Mouse (Mus musculus) layer of hippocampus, adult 9-10 months (tissue): ENCODE results near the gene Pmel.
A peak's percentile ranks its signal among the peaks of the same experiment; 100 is the strongest.
"Not testable (repeated sequence)": the region's sequence is repeated elsewhere in the genome, so short reads cannot be mapped to it uniquely, and the experiment has no call there.

Experiments
- DNase-seq: peaks from one replicate; pipeline ENCODE4 v3.0.0; 2022; ENCODE audit warnings: low spot score

Pmel gene

DNA sequence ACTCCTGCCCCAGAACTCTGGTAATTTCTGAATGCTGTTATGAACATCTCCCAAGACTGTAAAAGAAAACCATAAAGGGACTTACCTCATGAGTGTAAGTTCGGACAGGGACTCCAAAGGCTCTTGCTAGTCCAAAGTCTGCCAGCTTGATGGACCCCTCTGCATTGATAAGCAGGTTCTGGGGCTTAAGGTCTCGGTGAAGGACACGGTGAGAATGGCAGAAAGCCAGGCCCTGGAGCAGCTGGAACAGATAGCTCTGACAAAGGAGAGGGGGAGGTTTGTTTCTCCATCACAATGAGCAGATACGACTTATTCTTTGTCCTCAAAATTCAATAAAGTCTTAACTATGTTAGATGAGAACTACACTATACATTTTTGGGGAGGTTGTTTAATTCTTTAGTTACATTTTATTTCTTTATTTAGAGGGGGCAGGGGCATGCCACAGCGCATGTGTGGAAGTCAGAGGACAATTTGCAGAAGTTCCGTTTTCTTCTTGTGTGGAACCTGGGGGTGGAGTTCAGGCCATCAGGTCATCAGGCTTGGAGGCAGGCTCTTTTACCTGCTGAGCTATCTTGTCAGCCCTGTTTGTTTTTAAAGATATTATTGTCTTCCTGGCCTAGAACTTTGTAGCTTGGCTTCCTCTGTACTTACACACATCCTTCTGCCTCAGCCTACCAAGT lies 1.5 kb upstream of the Pmel start:
- DNase-seq: no peak

DNA sequence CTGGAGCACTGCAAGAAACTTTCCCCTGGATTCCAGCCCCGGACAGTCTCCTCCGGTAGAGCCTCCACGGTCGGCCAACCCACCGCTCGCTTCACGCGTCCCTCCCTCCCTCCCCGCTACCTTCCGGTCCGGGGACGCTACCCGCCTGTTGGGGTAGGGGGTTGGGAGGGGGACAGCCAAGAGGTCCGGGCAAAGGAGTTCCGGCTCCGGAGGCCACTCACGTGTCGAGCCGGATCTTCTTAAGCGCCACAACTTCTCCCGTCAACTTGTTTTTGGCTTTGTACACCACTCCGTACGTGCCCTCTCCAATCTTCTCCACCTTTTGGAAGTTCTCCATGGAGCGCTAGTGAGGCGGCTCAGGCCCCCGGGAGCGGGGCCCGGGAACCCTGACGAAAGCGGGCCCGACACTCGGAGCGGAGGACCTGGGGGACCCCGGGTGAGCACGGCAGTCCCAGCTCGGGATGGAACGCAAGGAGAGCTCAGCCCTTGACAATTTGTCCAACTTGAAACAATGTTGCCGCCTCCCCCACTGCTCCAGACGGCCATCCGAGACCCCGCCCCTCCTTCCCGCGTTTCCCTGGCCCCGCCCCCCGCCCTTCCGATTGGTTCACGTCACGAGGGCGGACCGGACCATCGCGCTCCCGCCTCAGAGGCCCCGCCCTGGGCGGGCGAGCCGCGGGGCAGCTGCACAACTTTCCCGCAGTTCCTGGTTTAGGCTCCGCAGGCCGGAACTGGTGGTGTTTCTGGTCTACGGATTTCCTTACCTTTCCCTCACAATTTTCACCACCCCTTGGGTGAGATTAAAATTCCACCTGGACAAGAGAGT lies 709 bp downstream of the Pmel start, which contains the start of gene Cdk2:
TSS of gene Cdk2 (minus strand) at position 541 of the 826 bp plus-strand sequence.
- peak; percentile 54 for DNase-seq

DNA sequence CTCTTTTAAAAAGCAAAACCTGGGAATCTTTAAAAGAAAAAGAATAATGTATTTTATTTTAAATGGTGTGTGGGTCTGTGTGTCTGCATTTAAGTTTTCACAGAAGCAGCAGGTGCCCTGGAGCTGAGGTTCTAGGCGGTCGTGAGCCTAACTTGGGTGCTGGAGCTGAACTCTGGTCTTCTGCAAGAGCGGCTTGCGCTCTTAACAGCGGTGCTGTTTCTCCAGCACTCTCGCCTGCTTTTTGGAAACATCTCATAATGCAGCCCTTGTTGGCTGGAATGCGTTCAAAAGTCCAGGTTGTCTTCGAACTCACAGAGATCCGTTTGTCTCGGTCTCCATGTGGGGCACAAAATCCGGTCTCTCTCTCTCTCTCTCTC lies 1.3 kb downstream of the Pmel start:
- DNase-seq: no peak

DNA sequence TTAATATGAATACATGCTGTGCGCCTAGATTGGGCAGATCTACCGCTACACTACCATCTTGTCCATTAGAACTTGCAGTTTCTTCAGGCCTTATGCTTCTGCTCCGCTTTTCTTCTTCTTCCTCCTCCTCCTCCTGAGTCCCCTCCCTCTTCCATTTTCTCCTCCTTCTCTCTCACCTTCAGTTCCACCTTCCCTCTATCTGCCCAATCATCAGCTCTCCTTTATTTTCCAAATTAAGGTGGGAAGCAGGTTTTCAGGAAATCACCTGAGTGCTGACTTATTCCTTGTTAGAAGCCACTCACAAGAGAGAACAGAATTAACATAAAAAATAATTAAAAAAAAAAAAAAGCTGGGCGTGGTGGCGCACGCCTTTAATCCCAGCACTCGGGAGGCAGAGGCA lies 7.3 kb downstream of the Pmel start:
- not testable (repeated sequence) for DNase-seq

DNA sequence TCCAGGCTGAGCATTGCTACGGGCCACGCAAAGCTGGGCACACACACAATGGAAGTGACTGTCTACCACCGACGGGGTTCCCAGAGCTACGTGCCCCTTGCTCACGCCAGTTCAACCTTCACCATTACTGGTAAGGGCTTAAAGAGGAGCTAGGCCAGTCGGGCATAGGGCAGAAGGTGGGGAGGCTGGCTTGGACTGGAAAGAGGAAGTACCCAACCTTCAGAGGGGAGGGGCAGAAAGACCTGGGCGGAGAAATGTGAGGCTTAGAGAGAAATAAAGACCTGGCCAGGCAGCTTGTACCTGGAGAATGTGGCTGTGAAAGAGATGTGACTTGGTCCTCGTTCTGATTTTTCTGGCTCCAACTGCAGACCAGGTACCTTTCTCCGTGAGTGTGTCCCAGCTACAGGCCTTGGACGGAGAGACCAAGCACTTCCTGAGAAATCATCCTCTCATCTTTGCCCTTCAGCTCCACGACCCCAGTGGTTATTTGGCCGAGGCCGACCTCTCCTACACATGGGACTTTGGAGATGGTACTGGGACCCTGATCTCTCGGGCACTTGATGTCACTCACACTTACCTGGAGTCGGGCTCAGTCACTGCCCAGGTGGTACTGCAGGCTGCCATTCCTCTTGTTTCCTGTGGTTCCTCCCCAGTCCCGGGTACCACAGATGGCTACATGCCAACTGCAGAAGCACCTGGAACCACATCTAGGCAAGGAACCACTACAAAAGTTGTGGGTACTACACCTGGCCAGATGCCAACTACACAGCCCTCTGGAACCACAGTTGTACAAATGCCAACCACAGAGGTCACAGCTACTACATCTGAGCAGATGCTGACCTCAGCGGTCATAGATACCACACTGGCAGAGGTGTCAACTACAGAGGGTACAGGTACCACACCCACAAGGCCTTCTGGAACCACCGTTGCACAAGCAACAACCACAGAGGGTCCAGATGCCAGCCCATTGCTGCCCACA lies 11.9 kb downstream of the Pmel start:
- DNase-seq: no peak

DNA sequence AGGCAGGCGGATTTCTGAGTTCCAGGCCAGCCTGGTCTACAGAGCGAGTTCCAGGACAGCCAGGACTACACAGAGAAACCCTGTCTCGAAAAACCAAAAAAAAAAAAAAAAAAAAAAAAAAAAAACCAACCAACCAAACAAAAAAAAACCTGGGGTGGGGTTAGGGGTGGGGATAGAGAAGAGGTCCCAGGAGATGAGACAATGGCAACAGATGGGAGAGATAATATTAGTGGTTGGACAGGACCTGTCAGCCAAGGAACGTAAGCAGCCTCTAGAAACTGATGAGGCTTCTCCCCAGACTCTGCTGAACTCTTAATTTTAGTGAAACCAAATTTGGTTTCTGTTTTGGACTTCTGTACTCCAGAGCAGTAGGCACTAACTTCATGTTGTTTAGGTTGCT lies 21.5 kb downstream of the Pmel start:
- not testable (repeated sequence) for DNase-seq

DNA sequence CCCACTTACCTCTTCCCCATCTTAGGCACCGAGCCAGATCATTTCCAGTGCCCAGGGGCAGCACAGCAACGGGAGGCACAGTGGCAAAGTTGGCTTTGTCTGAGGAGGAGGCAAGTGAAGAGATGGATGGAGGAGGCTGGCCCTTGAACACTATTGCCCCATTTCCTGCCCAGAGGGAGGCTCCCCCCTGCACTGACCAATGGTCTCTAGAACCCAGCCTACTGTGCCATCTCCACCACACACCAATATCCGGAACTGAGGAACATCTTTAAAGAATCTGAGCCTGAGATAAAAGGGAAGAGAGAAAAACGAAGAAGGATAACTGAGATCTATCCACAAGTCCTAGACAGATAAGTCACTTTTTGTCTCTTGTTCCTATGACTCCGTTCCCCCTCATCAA lies 24.1 kb downstream of the Pmel start:
- DNase-seq: no peak

DNA sequence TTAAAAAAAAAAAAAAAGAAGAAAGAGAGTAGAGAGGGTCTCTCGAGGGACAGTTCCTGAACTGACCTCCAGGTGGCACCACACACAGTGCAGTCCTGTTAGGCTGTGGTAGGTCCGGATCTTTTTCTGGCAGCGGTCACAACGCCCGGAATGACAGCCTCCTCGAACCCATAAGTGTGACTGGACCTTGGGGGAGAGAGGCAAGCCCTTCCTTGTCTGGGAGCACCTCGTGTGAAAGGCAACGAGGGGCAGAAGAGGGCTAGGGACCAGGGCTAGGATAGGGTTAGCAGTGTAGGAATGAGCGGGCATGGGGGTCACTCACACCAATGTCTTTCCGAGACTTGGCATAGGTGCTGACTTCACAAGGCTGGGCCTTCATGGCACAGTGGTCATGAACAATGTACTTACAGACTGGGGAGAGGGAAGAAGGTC lies 27.0 kb downstream of the Pmel start:
- no peak for DNase-seq

DNA sequence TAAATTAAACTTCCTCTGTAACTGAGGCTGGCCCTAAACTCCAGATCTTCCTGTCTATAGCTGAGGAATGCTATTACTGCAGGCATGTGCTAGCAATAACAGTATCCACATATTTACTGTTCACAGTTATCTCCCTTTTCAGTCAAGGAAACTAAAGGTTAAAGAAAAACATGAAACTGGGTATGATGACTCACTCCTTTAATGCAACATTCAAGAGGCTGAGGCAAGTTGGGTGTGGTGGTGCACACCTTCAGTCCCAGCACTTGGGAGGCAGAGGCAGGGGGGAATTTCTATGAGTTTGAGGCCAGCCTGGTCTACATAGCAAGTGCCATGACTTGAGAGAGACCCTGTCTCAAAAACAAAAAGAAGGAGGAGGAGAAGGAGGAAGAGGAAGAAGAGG lies 28.0 kb downstream of the Pmel start:
- no peak for DNase-seq

DNA sequence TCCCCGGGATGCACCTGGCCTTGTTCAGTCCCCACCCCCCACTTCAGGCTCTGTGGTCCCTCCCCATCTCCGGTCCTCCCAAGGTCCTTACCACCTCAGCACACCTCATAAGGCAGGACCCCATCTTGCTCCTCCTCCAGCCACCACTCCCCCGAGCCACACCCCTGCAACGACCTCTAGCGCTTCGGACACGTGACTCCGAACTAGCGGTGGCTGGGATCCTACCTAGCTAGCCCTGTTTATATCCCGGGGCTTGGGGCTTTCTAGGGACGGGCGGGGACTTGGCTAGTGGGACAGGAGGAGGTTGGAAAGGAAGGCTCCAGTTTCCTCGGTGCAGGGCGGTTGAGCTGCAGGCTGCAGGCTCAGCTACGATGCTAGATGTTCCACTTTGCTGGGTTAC lies 33.4 kb downstream of the Pmel start:
- no peak for DNase-seq

DNA sequence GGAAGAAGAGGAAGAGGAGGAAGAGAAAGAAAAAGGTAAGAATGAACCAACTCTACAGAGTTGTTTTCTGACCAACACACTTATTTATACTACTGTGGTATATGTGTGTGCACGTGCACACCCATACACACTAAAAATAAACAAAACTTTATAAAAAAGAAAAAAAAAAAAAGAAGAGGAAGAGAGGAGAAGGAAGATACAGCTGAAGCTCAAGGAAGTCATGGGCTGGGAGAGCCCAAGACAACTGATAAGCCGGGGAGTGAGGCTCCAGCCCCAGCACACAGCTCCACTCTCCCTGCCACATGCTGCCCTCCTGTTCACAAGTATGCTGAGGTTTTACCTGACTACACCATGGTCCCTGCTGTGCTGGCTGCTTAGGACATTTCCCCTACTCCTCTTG lies 36.3 kb downstream of the Pmel start:
- no peak for DNase-seq

DNA sequence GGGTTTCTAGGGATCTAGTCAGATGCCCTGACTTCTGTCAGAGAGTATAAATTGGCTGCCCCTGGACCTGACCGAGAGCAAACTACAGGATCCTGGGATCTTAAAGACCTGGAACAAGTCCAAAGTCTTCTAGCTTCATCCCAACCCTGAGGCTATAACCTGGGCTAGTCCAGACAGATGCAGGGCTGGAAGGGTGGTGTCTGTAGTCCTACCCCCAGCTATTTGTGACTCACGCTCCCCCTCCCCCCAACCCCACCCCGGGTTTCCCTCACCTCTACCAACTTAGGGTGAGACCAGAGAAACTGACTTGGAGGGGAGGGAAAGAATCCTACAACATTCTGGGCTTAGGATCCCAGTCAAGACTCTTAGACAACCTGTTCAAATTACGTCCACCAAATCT lies 38.6 kb downstream of the Pmel start:
- no peak for DNase-seq

DNA sequence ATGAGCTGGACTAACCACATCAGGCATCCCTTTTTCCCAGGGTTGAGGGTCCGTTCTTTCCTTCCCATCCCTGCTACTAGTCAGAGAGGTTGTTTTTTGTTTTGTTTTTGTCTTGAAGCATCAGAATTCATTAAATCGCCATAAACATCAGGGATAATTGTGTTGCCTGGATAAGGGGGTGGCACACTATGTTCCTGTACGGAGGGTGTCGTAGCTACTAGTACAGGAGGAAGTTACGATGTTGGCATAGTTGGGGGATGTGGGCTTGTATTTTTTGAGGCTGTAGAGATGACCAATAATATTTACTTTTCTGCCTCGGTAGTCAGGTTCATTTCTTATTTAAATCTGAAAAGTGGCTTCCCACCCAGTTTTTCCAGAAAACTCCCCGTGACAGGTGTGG lies 39.2 kb downstream of the Pmel start:
- no peak for DNase-seq

DNA sequence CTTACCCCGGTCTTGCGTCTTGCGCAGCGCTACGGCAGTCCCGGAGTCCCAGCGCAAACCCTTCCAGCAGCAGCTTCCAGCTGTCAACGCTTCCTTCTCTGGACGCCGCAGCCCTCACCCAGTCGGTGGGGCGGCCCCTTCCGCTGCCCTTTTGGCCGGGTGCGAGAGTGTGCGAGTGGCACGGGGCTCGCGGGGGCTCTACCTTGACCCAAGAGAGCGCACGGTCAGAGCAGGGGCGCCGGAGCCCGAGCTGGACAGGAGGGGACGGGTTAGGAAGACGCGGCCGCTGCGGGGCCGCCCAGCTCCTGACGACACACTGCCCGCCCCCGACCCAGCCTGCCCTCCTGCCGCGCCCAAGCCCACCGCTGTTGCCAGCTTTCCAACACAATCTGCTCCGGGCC lies 39.8 kb downstream of the Pmel start:
- DNase-seq: no peak

DNA sequence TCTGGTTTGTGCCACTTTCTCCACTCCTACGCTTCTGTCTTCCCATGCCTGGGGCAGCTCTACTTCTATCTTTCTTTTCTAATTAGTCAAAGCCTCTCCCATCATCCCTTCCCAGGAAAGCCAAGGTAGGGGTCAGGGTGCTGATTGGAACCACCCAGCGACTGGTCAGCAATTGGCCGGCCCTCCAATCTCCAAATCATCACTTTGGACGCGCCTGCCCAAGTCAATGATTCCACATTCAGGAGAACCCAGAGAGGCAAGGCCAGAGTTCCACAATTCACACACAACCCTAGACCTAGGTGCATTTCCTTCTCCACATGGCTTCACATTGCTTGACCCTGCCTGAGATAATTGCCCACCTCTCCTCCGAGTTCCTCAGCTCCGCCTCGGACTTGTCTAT lies 40.2 kb downstream of the Pmel start:
- DNase-seq: no peak

DNA sequence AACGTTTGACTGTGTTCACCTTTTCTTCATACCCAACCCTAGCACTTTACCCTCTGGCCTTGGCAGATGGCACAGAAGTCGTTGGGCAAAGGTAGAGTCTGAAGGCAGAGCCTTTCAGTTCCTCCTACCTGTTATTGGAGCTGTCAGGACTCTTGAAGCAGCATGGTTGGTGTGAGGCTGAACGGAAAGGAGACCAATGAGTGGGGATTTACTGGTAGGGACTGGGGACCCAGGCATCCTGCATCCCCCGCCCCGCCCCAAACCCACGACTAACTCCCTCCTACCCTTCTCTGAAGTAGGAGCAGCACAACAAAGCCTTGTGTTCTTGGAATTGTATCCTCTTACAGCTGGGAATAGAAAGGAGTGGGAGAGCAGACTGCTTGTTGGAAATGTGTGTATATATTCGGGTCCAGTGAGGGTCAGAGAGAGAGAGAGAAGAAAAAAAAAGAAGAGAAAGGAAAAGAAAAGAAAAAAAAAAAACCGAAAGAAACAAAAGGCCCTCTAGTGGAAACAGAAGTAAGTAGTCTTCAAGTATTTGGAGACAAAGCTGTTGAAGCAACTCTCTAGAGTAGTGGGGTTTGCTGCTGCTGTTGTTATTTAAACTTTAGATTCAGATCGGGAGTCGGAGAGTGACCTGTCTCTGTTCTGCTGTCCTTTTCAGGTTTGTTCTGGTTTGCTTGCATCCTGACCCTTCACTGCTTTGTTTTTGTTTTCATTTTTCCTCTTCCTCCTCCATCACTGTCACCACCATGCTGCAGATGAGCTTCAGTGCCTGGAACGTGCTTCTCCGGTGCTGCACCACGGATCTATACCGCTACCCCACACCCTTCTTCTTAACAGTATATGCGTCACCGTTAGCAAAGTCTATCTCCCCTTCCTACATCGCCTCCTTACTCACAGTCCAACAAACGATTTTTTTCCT lies 40.9 kb downstream of the Pmel start, which contains the start of gene Dgka:
TSS of gene Dgka (minus strand) at position 176 of the 922 bp plus-strand sequence.
- DNase-seq: no peak

DNA sequence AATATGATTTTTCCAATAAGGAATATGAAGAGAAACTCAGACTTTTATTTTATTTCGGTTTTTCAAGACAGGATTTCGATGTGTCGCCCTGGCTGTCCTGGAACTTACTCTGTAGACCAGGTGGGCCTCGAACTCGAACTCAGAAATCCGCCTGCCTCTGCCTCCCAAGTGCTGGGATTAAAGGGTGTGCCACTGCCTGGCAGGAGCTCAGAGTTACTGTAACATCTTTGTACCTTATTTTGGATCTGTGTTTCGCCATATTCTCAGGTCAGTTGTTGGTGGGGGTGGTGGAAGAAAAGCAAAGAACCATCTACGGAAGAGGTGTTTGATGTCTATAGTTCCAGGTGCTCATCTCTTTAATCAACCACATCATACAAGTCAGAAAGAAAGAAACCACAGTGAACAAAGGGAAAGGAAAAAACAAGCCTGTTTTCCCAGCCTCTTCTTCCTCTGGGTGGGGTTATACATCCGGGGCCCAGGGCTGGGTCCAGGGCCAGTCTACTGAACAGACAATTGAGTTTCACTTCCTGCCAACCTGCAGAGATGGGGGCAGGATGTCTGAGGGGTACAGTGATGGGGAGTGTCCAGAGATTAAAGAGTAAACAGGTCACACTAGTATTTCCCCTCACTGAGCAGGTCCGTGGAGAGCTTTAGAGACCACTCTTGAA lies 42.1 kb downstream of the Pmel start:
- no peak for DNase-seq

DNA sequence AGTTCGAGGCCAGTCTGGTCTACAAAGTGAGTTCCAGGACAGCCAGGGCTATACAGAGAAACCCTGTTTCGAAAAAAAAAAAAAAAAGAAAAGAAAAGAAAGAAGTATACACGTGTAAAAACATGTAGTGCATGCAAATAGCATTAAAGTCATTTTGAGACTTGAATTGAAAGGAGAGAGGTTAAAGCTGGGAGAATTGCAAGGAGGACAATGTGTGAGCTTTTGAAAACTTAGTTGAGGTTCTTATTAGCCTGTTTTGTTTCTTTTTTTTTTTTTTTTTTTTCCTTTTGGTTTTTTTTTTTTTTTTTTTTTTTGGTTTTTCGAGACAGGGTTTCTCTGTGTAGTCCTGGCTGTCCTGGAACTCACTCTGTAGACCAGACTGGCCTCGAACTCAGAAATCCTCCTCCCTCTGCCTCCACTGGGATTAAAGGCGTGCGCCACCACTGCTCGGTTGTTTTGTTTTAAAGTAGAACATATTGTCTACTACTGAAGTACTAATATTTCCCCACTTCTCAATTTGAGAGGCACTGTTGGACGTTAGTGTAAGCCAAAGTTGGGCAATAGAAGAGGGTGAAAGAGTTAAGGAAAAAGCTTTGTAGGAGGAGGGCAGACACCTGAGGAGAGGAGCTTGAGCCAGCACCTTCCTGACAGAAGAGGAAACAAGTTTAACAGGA lies 43.1 kb downstream of the Pmel start:
- no peak for DNase-seq

DNA sequence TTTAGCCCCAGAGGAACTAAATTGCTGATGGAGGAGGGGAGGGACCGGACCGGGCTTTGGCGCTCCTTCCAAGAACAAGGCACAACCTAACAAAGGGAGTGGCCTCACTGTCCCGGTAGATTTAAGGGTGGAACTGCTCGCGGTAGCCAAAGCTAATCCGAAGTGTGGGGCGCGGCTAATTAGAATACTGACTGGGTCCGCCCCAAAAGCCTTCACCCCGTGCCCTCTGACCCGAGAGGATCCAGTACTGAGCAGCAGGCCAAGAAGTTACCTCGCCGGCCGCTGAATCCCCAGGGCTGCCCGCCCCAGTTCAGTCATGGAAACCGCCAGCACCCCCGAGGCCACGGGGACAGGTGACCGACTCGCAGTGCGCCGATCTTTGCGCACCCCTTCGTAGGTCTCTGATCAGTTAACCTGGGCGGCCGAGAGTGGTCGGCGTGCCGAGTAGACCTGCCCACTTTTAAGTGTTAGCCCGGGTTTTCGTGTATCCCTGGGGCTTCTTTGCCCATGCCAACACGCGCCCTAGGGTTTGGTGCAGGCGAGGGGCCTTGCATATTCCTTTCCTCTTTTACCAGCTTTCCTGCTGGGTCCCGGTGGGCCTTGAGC lies 43.8 kb downstream of the Pmel start, which contains the start of gene Pym1:
TSS of gene Pym1 (plus strand) at position 244 of the 606 bp plus-strand sequence.
- peak; percentile 33 for DNase-seq
